Mouse (Mus musculus) forebrain, postnatal 0 days (tissue): ENCODE measurements around the gene 1700012P22Rik. TPM values are rescaled to one million over a fixed set of nuclear protein-coding genes. Genes with fewer than 3 reads are reported as not detected.

Experiments used
- ATAC-seq: fragments of 200-750 bp; cut with Nextera tagmentation; 2 replicates; pipeline ENCODE4 v1.8.0; 2017; ENCODE audit warnings: mild to moderate bottlenecking, moderate library complexity
- DNase-seq: peaks from one replicate; pipeline ENCODE4 v3.0.0-alpha.2; 2015
- H3K27ac ChIP-seq: fragments of 300-500 bp; sonication (generic); 2 replicates; pipeline ENCODE4 v1.5.1; 2014; ENCODE audit warnings: low read depth, mild to moderate bottlenecking, antibody characterized with exemption, low read length, moderate library complexity, mixed read lengths
- H3K27me3 ChIP-seq: fragments of 300-500 bp; sonication (generic); 2 replicates; pipeline ENCODE4 v1.6.1; 2014; ENCODE audit warnings: mild to moderate bottlenecking, low read length, mixed read lengths; ENCODE audit not compliant: insufficient read depth
- H3K36me3 ChIP-seq: fragments of 300-500 bp; sonication (generic); 2 replicates; pipeline ENCODE4 v1.6.1; 2014; ENCODE audit warnings: mild to moderate bottlenecking, moderate library complexity; ENCODE audit not compliant: insufficient read depth
- H3K4me1 ChIP-seq: fragments of 300-500 bp; sonication (generic); 2 replicates; pipeline ENCODE4 v1.6.1; 2014; ENCODE audit warnings: antibody characterized with exemption; ENCODE audit not compliant: insufficient read depth
- H3K4me2 ChIP-seq: fragments of 300-500 bp; sonication (generic); 2 replicates; pipeline ENCODE4 v1.6.1; 2014; ENCODE audit warnings: low read depth, mild to moderate bottlenecking, moderate library complexity
- H3K4me3 ChIP-seq: fragments of 300-500 bp; sonication (generic); 2 replicates; pipeline ENCODE4 v1.5.1; 2014; ENCODE audit warnings: low read depth, low read length, mixed read lengths
- H3K9ac ChIP-seq: fragments of 300-500 bp; sonication (generic); 2 replicates; pipeline ENCODE4 v1.6.1; 2014; ENCODE audit warnings: mild to moderate bottlenecking
- H3K9me3 ChIP-seq: fragments of 300-500 bp; sonication (generic); 2 replicates; pipeline ENCODE4 v1.6.1; 2016; ENCODE audit warnings: low read length
- CTCF ChIP-seq: sonication (generic); IDR thresholded peaks from 2 replicates; pipeline ENCODE4 v1.5.1; 2016; ENCODE audit warnings: antibody characterized with exemption, control low read depth, low read depth
- WGBS: fragments of 180-500 bp; shearing (Covaris S2); extraction: QIAGEN DNeasy Blood & Tissue Kit; methylation state at CpG from one replicate; pipeline ENCODE4 v1.1.7; 2014; 5-methylcytosine and 5-hydroxymethylcytosine counted together
- polyA plus RNA-seq: library from polyadenylated mRNA; unstranded; fragments of >200 nt; fragmentation: Nextera tagmentation; extraction: Ambion mirVana; gene quantifications from 2 replicates; pipeline ENCODE4 v1.2.1, GENCODE M21; 2015
- total RNA-seq: library from RNA; depleted of rRNA; stranded (reverse); fragments of >200 nt; gene quantifications from 2 replicates; pipeline ENCODE4 v1.2.3, GENCODE M21; 2014; rRNA removed

Gene 1700012P22Rik
- total RNA-seq: not detected in 2 replicates
- not detected in 2 replicates for polyA plus RNA-seq

- Histone ChIP-seq H3K4me2 (no peak within 1 kb of the TSS), H3K4me3 (no peak within 1 kb of the TSS), H3K9me3 (peaks cover 22% of the 10 kb centered on the region; the same call in 1 of the 2 replicates), H3K27me3 (no peaks in the 10 kb centered on the region), H3K36me3 (no peaks in the 10 kb centered on the region), H3K27ac (no peak within 1 kb of the TSS), H3K9ac (no peak within 1 kb of the TSS), H3K4me1 (no peaks in the 10 kb centered on the region)
- no peak for TF ChIP-seq CTCF
- ATAC-seq (no peak), DNase-seq (no peak)
Measured at GRCm38 (mm10) chr4:144438672-144439071, at the start of gene 1700012P22Rik. TSS of gene 1700012P22Rik (minus strand) at chr4:144438772.

GRCm38 (mm10) chr4:144468091-144468490 lies 29.5 kb upstream of the 1700012P22Rik start:
- no peak for TF ChIP-seq CTCF
- ATAC-seq (no peak), DNase-seq (no peak)
- Histone ChIP-seq H3K9ac (no peak overlapping the region), H3K9me3 (peaks cover 19% of the 10 kb centered on the region), H3K4me3 (no peak overlapping the region), H3K4me2 (no peak overlapping the region), H3K4me1 (no peaks in the 10 kb centered on the region), H3K27ac (no peak overlapping the region), H3K36me3 (no peaks in the 10 kb centered on the region), H3K27me3 (no peaks in the 10 kb centered on the region)
- 69% methylated on average over 1 of the region's 1 CpGs for WGBS

GRCm38 (mm10) chr4:144465206-144465605 lies 26.6 kb upstream of the 1700012P22Rik start:
- no peak for TF ChIP-seq CTCF
- 90% methylated on average over 2 of the region's 2 CpGs for WGBS
- no peaks in the 10 kb centered on the region for H3K27me3 ChIP-seq
- DNase-seq (no peak), ATAC-seq (no peak)
- H3K4me2 ChIP-seq: no peak overlapping the region
- peaks cover 24% of the 10 kb centered on the region for H3K9me3 ChIP-seq
- no peak overlapping the region for H3K4me3 ChIP-seq
- H3K27ac ChIP-seq: no peak overlapping the region
- no peaks in the 10 kb centered on the region for H3K4me1 ChIP-seq
- H3K36me3 ChIP-seq: no peaks in the 10 kb centered on the region
- no peak overlapping the region for H3K9ac ChIP-seq

GRCm38 (mm10) chr4:144463656-144464055 lies 25.1 kb upstream of the 1700012P22Rik start, which contains the start of gene Aadacl3:
TSS of gene Aadacl3 (minus strand) at chr4:144463756.
- Histone ChIP-seq H3K27ac (no peak within 1 kb of the TSS), H3K4me3 (no peak within 1 kb of the TSS), H3K4me1 (no peaks in the 10 kb centered on the region), H3K27me3 (no peaks in the 10 kb centered on the region), H3K9me3 (peaks cover 26% of the 10 kb centered on the region), H3K9ac (no peak within 1 kb of the TSS), H3K4me2 (no peak within 1 kb of the TSS), H3K36me3 (no peaks in the 10 kb centered on the region)
- ATAC-seq (no peak), DNase-seq (no peak)
- 72% methylated on average over 3 of the region's 3 CpGs for WGBS
- TF ChIP-seq CTCF: no peak

DNA sequence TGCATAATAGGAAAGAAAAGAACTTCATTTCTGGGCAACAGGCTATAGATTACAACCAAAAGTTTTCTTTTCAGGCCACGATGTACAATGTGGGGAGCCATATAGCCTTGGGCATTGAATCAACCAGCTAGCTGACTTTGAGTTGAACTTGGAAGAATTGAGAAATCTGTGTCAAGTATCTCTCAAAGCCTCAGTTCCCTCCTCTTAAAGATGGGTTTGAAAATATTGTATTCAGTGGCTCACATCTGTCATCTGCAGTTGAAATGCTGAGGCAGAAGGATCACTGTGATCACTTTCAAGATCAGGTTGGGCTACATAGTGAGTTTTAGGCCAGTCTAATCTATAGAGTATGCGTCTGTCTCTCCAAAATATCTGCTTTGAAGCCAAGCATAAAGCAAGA lies 14.6 kb upstream of the 1700012P22Rik start, which contains the start of gene Gm9944:
Gene Gm9944, minus strand, starts transcription at position 101 of the 400 bp plus-strand sequence.
- Histone ChIP-seq H3K27ac (no peak within 1 kb of the TSS), H3K9me3 (peaks cover 27% of the 10 kb centered on the region; the same call in 1 of the 2 replicates), H3K27me3 (no peaks in the 10 kb centered on the region), H3K9ac (no peak within 1 kb of the TSS), H3K4me1 (no peaks in the 10 kb centered on the region), H3K36me3 (no peaks in the 10 kb centered on the region), H3K4me2 (no peak within 1 kb of the TSS), H3K4me3 (no peak within 1 kb of the TSS)
- DNase-seq (no peak), ATAC-seq (no peak)
- TF ChIP-seq CTCF: no peak
- WGBS: 73% methylated on average over 2 of the region's 2 CpGs

DNA sequence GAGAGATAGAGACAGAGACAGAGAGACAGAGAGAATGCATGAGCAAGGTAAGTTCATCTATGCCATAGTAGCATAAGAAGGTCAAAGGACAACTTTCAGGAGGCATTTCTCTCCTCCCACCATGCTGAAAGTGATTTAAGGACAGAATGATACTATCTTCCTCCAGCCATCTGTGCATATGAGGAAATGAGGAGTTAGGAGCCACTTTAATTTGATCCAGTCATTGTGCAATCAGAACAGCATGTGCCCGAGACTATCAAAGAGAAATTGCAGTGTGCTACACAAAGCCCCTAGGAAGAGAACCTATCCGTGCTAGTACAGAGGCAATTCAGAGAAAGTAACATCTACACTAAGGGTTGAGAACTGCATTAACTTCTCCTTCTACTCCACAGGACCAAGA lies 10.0 kb upstream of the 1700012P22Rik start:
- 78% methylated on average over 2 of the region's 2 CpGs for WGBS
- H3K4me2 ChIP-seq: no peak overlapping the region
- H3K9ac ChIP-seq: no peak overlapping the region
- no peak overlapping the region for H3K4me3 ChIP-seq
- H3K36me3 ChIP-seq: no peaks in the 10 kb centered on the region
- DNase-seq (no peak), ATAC-seq (no peak)
- H3K27me3 ChIP-seq: no peaks in the 10 kb centered on the region
- peaks cover 24% of the 10 kb centered on the region; the same call in 1 of the 2 replicates for H3K9me3 ChIP-seq
- no peaks in the 10 kb centered on the region for H3K4me1 ChIP-seq
- no peak for TF ChIP-seq CTCF
- no peak overlapping the region for H3K27ac ChIP-seq

DNA sequence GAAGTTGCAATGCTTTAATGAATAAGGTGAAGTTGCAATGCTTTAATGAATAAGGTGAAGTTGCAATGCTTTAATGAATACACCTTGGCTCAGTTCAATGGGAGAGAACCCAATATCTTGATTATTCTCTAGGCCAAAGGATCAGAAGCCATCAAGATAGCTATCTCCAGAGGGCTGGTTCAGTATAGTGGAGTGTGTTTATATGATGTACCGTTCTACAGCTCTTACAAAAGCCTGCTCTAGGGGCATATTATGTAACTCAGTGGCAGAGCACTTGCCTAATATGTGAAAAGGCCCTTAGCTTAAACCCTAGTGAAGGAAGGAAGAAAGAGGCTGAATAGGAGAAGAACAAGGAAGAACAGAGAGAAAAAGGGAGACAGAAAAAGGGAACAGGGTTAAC lies 3.0 kb upstream of the 1700012P22Rik start:
- ATAC-seq (no peak), DNase-seq (no peak)
- Histone ChIP-seq H3K36me3 (no peaks in the 10 kb centered on the region), H3K4me2 (no peak overlapping the region), H3K9me3 (peaks cover 34% of the 10 kb centered on the region; the same call in 1 of the 2 replicates), H3K4me1 (no peaks in the 10 kb centered on the region), H3K27me3 (no peaks in the 10 kb centered on the region), H3K27ac (no peak overlapping the region), H3K4me3 (no peak overlapping the region), H3K9ac (no peak overlapping the region)
- 85% methylated on average over 1 of the region's 1 CpGs for WGBS
- no peak for TF ChIP-seq CTCF
